Mouse (Mus musculus) frontal cortex, adult 2 months (tissue): ENCODE data around the gene Abtb1. TPM values are rescaled to one million over a fixed set of nuclear protein-coding genes. Genes with fewer than 3 reads are reported as not detected.
A peak's percentile ranks its signal among the peaks of the same experiment; 100 is the strongest.

ENCODE experiments used
- DNase-seq, 2 experiments: peaks; one replicate each; pipeline ENCODE4 v3.0.0; 2022; ENCODE audit warnings: low spot score in 1 of 2; ENCODE audit errors: extremely low spot score in 1 of 2
- polyA plus RNA-seq: library from polyadenylated mRNA; depleted of rRNA; stranded (reverse); fragments of >200 nt; gene quantifications from 2 replicates; pipeline ENCODE4 v1.2.3, GENCODE M21; 2012

The Abtb1 gene
- polyA plus RNA-seq, 1 experiment: 82.3 TPM

GRCm38 (mm10) chr6:88857249-88857648, 15.5 kb upstream of the Abtb1 start:
- DNase-seq: no peak

GRCm38 (mm10) chr6:88855636-88856035, 13.9 kb upstream of the Abtb1 start:
- peak in 1 of 2 experiments; percentile 87 for DNase-seq

GRCm38 (mm10) chr6:88854509-88854908, 12.7 kb upstream of the Abtb1 start:
- DNase-seq: no peak

GRCm38 (mm10) chr6:88850034-88850433, 8.2 kb upstream of the Abtb1 start:
- DNase-seq: no peak

- no peak for DNase-seq
Measured at GRCm38 (mm10) chr6:88849270-88849669, 7.5 kb upstream of the Abtb1 start.

GRCm38 (mm10) chr6:88847571-88847970, 5.8 kb upstream of the Abtb1 start:
- DNase-seq: no peak

- no peak for DNase-seq
Measured at GRCm38 (mm10) chr6:88844901-88845565, 3.2 kb upstream of the Abtb1 start.

- DNase-seq: no peak
Measured at GRCm38 (mm10) chr6:88843781-88844725, 2.3 kb upstream of the Abtb1 start.

GRCm38 (mm10) chr6:88843241-88843640, 1.5 kb upstream of the Abtb1 start:
- DNase-seq: no peak

GRCm38 (mm10) chr6:88842731-88843151, 957 bp upstream of the Abtb1 start:
- DNase-seq: peak in 1 of 2 experiments; percentile 52

GRCm38 (mm10) chr6:88841514-88841780, 337 bp downstream of the Abtb1 start:
- DNase-seq: no peak

- no peak for DNase-seq
Measured at GRCm38 (mm10) chr6:88840791-88841513, 832 bp downstream of the Abtb1 start.

GRCm38 (mm10) chr6:88840211-88840610, 1.6 kb downstream of the Abtb1 start:
- no peak for DNase-seq

- DNase-seq: no peak
Measured at GRCm38 (mm10) chr6:88839135-88839970, 2.4 kb downstream of the Abtb1 start.

- no peak for DNase-seq
Measured at GRCm38 (mm10) chr6:88838613-88839012, 3.2 kb downstream of the Abtb1 start.

GRCm38 (mm10) chr6:88837999-88838398, 3.8 kb downstream of the Abtb1 start:
- no peak for DNase-seq

- DNase-seq: no peak
Measured at GRCm38 (mm10) chr6:88836178-88836819, 5.5 kb downstream of the Abtb1 start.

- DNase-seq: no peak
Measured at GRCm38 (mm10) chr6:88835047-88835446, 6.7 kb downstream of the Abtb1 start.

- DNase-seq: no peak
Measured at GRCm38 (mm10) chr6:88833340-88834140, 8.2 kb downstream of the Abtb1 start.
